Mouse (Mus musculus): ENCODE results near the gene Bok. TPM values are rescaled to one million over a fixed set of nuclear protein-coding genes. Genes with fewer than 3 reads are reported as not detected.

Gene Bok
- 16.7 TPM for polyA plus RNA-seq (2014; fragmentation: Illumina TruSeq; extraction: RNeasy Lipid Tissue Mini Kit (QIAGEN cat#74804); ENCODE audit: insufficient read depth, low read depth, low replicate concordance)

DNA sequence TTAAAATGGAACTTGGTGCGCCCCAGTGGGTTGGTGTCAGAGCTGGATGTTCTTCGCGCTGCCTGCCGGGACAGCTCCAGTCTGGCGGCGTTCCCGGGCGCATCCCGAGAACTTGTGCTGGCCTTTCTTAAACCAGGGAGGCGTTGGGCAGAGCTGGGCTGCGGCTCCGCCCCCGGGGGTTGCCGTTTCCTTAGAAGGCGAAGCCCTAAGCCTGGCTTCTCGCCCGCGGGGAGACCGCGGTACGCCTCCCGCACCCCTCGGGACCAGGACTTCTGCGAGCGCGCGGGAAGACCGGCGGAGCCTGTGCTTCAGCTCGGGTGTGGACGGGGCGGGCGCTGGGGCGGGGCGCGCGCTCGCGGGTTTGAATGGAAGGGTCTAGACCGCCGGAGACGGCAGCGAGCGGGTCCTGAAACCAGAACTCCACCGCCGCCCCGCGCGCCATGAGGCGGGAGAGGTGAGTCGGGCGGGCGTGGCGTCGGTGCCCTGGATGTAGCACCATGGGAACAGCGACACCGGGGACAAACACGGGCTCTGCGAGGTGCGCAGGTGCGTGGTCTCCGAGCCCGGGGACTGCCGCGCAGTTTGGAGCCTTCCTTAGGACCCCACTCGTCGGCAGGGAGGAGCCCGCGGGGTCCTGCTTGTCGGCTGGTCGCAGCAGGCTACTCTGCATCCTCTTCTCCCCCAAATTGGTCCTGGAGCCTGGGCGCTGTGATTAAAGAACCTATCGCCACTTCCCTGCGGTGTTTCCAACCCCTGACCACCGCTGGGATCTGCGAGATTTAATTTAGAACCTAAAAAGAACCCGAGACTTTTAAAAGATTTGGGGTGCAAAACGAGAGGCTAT, at the start of gene Bok:
Bok (plus strand) TSS at position 260 of the 844 bp plus-strand sequence.

DNA sequence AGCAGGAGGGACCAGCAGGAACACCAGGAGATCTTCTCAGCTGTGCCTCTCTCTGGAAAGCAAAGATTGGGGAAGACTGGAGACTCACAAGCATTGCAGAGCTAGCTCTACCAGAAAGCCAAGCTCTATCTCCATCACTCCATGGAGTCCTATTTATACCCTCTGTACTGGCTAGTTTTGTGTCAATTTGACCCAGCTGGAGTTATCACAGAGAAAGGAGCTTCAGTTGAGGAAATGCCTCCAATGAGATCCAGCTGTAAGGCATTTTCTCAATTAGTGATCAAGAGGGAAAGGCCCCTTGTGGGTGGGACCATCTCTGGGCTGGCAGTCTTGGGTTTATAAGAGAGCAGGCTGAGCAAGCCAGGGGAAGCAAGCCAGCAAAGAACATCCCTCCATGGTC, 26.9 kb upstream of the Bok start, which contains the start of gene Stk25:
Stk25 (minus strand) TSS at position 101 of the 400 bp plus-strand sequence.

Other genes with a start within 250 kb of the Bok start
- gene Hdlbp, start 206.8 kb upstream of the Bok start, polyA plus RNA-seq (2014; fragmentation: Illumina TruSeq; extraction: RNeasy Lipid Tissue Mini Kit (QIAGEN cat#74804); ENCODE audit: insufficient read depth, low read depth, low replicate concordance) = 43.1 TPM
- gene Farp2, start 173.6 kb upstream of the Bok start, polyA plus RNA-seq (2014; fragmentation: Illumina TruSeq; extraction: RNeasy Lipid Tissue Mini Kit (QIAGEN cat#74804); ENCODE audit: insufficient read depth, low read depth, low replicate concordance) = 1.7 TPM
- gene Stk25, start 27.0 kb upstream of the Bok start, polyA plus RNA-seq (2014; fragmentation: Illumina TruSeq; extraction: RNeasy Lipid Tissue Mini Kit (QIAGEN cat#74804); ENCODE audit: insufficient read depth, low read depth, low replicate concordance) = 81.2 TPM
- 24.6 TPM for gene Atg4b, start 65.8 kb downstream of the Bok start, polyA plus RNA-seq (2014; fragmentation: Illumina TruSeq; extraction: RNeasy Lipid Tissue Mini Kit (QIAGEN cat#74804); ENCODE audit: insufficient read depth, low read depth, low replicate concordance)
- gene Thap4, start 69.2 kb downstream of the Bok start, polyA plus RNA-seq (2014; fragmentation: Illumina TruSeq; extraction: RNeasy Lipid Tissue Mini Kit (QIAGEN cat#74804); ENCODE audit: insufficient read depth, low read depth, low replicate concordance) = 28.8 TPM
- gene Dtymk, start 116.3 kb downstream of the Bok start, polyA plus RNA-seq (2014; fragmentation: Illumina TruSeq; extraction: RNeasy Lipid Tissue Mini Kit (QIAGEN cat#74804); ENCODE audit: insufficient read depth, low read depth, low replicate concordance) = 39.8 TPM
- gene Ing5, start 118.3 kb downstream of the Bok start, polyA plus RNA-seq (2014; fragmentation: Illumina TruSeq; extraction: RNeasy Lipid Tissue Mini Kit (QIAGEN cat#74804); ENCODE audit: insufficient read depth, low read depth, low replicate concordance) = 8.5 TPM
- 6.2 TPM for gene D2hgdh, start 139.2 kb downstream of the Bok start, polyA plus RNA-seq (2014; fragmentation: Illumina TruSeq; extraction: RNeasy Lipid Tissue Mini Kit (QIAGEN cat#74804); ENCODE audit: insufficient read depth, low read depth, low replicate concordance)
- gene Gal3st2, start 175.6 kb downstream of the Bok start, polyA plus RNA-seq (2014; fragmentation: Illumina TruSeq; extraction: RNeasy Lipid Tissue Mini Kit (QIAGEN cat#74804); ENCODE audit: insufficient read depth, low read depth, low replicate concordance) = 0.46 TPM
- gene Gal3st2b, start 232.7 kb downstream of the Bok start, polyA plus RNA-seq (2014; fragmentation: Illumina TruSeq; extraction: RNeasy Lipid Tissue Mini Kit (QIAGEN cat#74804); ENCODE audit: insufficient read depth, low read depth, low replicate concordance) = not detected